Mouse (Mus musculus): ENCODE results near the gene G3bp2.
A peak's percentile ranks its signal among the peaks of the same experiment; 100 is the strongest.

Gene G3bp2

DNA sequence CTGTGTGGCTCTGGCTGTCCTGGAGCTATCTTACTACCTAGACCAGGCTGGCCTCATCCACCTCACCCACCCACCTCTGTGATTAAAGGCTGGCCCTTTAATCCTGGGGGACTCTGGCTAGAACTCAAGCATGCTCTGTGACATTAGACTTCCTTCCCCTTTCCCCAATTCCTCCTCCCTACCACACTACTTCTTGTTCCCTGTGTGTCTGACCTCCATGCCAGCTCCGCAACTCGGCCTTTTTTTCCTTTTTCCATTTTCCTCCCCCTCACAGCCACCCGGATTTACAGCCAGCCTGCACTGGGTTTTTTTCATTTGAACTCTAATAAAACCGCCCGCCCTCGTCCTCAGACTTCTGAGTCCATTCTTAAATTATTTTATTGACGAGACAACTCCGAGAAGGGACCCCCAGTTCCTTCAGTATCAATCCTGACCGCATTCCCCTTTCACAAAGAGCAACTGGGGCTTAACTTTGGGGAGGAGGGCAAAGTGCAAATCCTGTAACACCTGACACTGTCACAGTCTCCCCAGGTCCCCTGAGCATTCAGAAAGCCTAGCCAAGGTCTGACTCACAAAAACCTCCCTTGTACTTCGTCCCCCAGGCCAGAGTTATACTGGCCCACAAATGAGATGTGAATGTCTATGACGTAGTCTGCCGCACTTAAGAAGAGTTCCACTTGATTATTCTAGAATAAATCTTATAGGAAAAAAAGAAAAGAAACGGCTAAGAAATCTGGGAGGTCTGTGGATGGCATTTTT, 15.0 kb upstream of the G3bp2 start:
- DNase-seq (ENCODE audit: low spot score), result no peak

- no peak for DNase-seq (ENCODE audit: low spot score)
Measured at GRCm38 (mm10) chr5:92097779-92098178, 14.3 kb upstream of the G3bp2 start.

DNA sequence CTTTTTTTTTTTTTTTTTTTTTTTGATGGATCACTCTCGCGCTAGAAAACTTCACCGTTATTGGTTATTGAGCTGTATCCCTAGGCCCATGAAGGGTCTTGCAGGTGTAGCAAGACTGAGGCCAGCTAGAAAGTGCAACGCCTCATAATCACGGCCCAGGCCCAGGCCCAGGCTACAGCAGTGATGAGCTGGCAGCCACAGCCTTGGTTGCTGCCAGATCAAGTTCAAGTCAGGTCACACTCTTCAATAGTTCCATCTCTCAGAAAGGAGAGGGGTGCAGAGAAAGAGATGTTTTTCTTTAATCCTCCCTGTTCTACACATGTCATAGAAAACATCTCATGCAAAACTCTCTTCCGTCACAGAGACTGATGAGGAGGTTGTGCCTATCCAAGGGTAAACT, 13.3 kb upstream of the G3bp2 start:
- DNase-seq (ENCODE audit: low spot score), result no peak

GRCm38 (mm10) chr5:92094062-92094415, 10.5 kb upstream of the G3bp2 start:
- DNase-seq (ENCODE audit: low spot score), result no peak

- DNase-seq (ENCODE audit: low spot score), result no peak
Measured at GRCm38 (mm10) chr5:92093263-92094061, 9.9 kb upstream of the G3bp2 start.

GRCm38 (mm10) chr5:92087469-92087868, 4.0 kb upstream of the G3bp2 start:
- DNase-seq (ENCODE audit: low spot score), result no peak

GRCm38 (mm10) chr5:92085821-92086550, 2.5 kb upstream of the G3bp2 start:
- DNase-seq (ENCODE audit: low spot score), result no peak

- DNase-seq (ENCODE audit: low spot score), result no peak
Measured at GRCm38 (mm10) chr5:92085246-92085645, 1.7 kb upstream of the G3bp2 start.

DNA sequence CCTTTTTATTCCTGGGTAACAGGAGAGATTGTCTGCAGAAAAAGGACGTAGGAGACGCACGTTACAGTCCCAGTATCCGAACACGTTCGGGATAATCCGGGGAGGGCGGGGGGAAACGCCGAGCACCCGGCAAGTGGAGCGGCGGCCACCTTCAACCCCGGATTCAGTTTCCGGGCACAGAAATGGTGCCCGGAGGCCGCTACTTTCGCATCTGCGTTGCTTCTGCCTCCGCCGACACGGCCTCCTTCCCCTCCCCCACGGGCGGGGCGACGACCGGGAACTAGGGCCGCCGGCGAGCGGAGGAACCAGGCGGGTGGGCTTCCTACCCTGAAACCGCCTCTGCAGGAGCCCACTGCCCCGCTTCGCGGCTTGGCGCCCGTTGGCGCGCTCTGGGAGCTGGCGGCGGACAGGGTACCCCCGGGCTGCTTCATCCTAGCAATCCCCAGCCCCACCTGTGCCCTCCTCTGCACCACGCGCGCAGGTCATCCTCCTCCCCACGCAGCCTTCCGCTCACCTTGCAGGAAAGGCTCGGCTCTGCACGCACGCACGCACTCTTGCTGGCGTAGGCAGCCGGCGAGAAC, 608 bp downstream of the G3bp2 start:
- peak; percentile 71 for DNase-seq (ENCODE audit: low spot score)

- no peak for DNase-seq (ENCODE audit: low spot score)
Measured at GRCm38 (mm10) chr5:92081326-92081725, 2.2 kb downstream of the G3bp2 start.

DNA sequence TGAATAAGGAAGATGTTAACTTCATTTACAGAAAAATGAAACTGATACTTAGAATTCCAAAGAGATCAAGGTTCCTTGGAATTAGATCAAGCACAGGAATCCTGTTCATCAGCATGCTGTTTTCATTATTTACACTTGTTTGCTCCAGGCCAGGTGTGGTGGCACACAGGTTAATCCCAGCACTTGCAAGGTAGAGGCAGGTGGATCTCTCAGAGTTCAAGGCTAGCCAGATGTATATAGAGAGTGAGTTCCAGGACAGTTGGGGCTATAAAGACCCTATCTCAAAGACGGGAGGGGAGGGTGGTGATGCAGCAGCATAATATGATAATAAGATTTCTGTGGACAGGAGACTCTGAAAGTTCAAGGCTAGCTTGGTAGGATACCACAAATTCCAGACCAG, 3.1 kb downstream of the G3bp2 start:
- DNase-seq (ENCODE audit: low spot score), result no peak

DNA sequence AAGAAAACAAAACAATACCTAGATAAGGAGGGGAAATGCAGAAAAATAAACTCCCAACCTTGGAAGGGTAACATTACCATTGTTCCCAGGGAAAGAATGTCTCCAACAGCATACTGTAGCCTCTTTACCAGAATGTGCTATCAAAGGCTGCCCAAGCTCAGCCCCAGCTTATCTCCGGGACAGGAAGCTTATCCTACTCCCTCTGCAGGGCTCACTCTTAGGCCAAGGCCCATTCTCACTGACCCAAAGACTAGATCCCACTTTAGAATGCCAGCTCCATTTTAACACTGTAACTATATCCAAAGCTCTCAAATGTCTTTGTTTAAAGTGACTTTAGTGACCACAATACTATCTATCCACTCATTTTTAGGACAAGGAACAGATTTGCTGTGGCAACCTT, 4.2 kb downstream of the G3bp2 start:
- no peak for DNase-seq (ENCODE audit: low spot score)

- no peak for DNase-seq (ENCODE audit: low spot score)
Measured at GRCm38 (mm10) chr5:92078751-92079150, 4.8 kb downstream of the G3bp2 start.

GRCm38 (mm10) chr5:92076273-92076672, 7.2 kb downstream of the G3bp2 start:
- DNase-seq (ENCODE audit: low spot score), result no peak

DNA sequence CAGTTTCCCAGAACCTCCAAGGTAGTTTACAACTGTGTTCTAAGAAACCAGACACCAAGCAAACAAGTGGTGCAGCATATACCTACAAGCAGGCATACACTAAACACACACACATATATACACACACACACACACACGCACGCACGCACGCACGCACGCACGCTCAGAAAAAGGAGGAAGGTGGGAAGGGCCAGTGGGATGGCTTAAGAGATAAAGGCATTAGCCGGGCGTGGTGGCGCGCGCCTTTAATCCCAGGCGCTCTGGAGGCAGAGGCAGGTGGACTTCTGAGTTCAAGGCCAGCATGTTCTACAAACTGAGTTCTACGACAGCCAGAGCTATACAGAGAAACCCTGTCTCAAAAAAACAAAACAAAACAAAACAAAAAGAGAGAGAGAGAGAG, 9.5 kb downstream of the G3bp2 start:
- DNase-seq (ENCODE audit: low spot score), result no peak

GRCm38 (mm10) chr5:92063192-92063591, 20.3 kb downstream of the G3bp2 start:
- DNase-seq (ENCODE audit: low spot score), result no peak

- no peak for DNase-seq (ENCODE audit: low spot score)
Measured at GRCm38 (mm10) chr5:92052866-92053265, 30.7 kb downstream of the G3bp2 start.

- DNase-seq (ENCODE audit: low spot score), result no peak
Measured at GRCm38 (mm10) chr5:92050419-92050818, 33.1 kb downstream of the G3bp2 start.

- DNase-seq (ENCODE audit: low spot score), result no peak
Measured at GRCm38 (mm10) chr5:92043783-92044182, 39.7 kb downstream of the G3bp2 start, which contains the start of gene Cdkl2. Gene Cdkl2, minus strand, starts transcription at chr5:92043883.

DNA sequence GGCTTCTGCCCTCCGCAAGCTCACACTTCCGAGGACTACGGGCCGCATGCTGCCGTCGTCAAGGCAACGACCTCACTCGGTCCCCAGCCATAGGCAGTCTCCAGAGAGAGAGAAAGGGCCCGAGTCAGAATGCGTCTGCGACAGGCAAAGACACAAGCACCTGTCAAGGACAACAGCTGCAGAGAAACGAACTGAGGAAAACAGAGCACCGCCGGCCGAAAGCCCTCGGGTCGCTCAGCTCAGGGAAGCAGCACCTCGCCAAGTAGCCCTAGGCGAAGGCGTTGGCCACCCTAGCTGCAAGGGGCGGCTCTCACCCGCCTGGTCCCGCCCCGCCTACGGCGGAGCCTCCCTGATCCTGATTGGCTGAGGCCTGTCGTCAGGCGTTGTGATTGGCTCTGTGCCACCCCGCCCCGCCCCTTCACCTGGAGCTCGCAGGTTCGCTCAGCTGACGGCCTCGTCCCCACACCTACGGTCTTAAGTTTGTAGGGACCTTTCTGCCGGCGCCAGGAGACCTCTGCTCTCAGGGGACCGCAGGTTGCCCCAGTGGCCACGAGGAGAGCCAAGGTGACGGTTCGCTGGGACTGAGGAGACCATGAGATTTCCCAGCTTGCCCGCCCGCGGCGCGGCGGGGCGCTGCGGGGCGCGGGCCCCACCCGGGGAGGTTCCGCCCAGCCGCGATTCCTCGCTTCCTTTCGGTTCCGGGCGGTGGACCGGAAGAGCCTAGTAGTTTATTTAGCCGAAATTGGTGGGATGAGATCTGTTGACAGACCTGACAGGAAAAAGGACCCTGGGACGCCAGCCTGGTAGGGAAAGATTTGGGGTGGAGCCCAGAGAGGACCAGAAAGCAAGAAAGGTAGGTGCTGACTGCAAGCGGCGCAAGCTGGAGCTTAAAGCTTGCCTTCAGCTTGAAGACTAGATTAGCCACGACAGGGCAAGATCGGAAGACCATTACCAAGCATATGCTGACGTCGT, 40.9 kb downstream of the G3bp2 start:
- peak; percentile 86 for DNase-seq (ENCODE audit: low spot score)

DNA sequence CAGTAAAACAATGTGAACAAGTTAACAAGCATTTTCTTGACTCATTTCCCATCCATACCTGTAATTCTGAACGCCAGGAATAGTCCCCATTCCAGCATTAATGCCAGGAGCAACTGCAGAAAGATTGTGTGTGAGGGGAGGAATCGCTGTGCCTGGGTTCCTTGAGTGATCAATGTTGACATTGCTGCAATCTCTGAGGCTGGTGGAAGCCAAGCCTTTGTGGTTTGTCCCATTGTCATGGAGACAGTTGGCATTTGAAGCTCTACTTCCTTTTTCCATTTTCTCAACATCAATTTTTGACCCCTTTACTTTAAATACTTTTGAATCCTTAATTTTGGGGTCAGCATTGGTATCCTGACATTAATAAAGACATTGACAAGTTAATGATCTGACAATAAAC, 63.6 kb downstream of the G3bp2 start:
- DNase-seq (ENCODE audit: low spot score), result no peak
